Mouse (Mus musculus): ENCODE results near the gene Zkscan3.

The Zkscan3 gene

DNA sequence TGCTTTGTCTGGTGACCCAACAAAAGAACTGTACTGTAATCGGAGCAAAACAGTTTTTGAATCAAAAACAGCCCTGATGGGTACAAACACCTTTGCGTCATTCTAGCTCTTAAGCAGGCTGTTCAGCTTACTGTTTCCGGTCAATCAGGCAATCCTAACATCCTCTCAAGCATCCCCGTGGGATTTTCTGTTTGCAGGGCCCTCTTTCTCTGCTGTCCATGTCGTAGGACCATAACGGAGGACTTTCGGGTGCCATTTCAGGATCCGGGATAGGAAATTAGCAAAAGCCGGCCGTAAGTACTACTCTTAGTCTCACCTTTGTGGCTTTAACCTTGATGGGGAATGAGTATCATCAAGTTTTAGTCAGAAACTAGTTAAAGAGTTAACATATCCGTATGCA, 4.8 kb upstream of the Zkscan3 start:
- ChIA-PET POLR2A (interaction anchor here in 2 of 4 experiments (1.0 to 2.5 kb wide), 6 partner anchors 8 to 124 kb away, joined by 3 to 14 read pairs (median 4); partner anchors contain the start of genes Zkscan8 (in 1 of the 2) and Zscan12 (in 1 of the 2)), CTCF (interaction anchor here in 1 of 4 experiments (0.6 kb wide), 1 partner anchor 40 kb away, joined by 3 read pairs; no protein-coding TSS in a partner anchor)

DNA sequence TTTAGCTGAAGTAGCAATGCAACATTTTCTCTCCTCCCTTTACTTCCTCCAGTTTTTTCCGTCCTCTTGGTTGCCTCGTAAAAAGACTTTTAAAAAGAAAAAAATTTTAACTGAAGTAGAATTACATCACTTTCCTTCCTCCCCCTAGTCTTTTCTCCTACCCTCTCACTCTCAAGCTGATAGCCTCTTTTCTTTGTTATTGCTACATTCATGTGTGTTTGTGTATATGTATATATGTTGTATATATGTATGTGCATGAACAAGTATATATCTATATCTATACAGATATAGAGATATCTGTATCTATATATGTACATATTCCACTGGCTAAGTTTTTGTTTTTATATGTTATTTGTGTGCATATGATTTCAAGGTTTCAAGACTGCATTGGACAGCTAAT, 293 bp upstream of the Zkscan3 start:
- POLR2A ChIA-PET, result interaction anchor here in 3 of 4 experiments (0.5 to 3.1 kb wide), 9 partner anchors 9 to 388 kb away, joined by 3 to 16 read pairs (median 5); partner anchors contain the start of genes Zscan12 (in 3 of the 3) and Pgbd1 (in 1 of the 3)
- CTCF ChIA-PET, result no interaction called here

DNA sequence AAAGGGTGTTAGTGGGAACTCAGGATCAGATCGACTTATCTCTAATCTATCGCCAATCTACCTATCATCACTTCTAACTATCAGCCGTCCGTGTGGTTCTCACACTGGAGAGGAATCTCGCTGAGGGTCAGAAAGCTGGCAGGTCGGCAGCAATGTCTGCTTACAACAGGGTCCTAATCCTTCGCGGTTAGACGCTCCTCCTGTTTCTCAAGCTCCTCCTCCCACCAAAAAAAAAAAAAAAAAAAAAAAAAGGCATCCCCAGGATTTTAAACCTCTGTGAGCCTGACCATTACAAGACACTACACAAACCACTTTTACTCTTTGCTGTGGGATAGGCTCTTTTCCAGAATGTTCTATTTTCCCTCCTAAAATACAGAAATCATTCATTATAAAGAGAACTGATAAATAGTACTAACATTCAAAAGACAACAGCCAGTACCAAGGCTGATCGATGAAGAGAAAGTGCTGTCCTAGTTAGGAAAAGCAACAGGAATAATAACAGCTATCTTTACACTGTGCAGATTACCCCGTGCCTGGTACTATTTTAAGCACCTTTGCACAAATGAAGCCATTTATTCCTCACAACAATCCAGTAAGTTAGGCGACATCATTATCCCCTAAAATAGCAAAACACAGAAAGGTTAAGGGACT, 794 bp downstream of the Zkscan3 start:
- ChIA-PET CTCF (interaction anchor here in 3 of 4 experiments (0.6 kb wide), 5 partner anchors 39 to 646 kb away, joined by 3 to 6 read pairs (median 4); partner anchors contain the start of gene Zscan12 (in 1 of the 3)), POLR2A (interaction anchor here (0.6 to 3.1 kb wide), 37 partner anchors 9 to 389 kb away, joined by 3 to 16 read pairs (median 4); partner anchors contain the start of genes Zkscan8 (in 3 of the 4), Zscan12 (in 3 of the 4), Zscan26 (in 3 of the 4) and Hist1h2ak (in 1 of the 4))

DNA sequence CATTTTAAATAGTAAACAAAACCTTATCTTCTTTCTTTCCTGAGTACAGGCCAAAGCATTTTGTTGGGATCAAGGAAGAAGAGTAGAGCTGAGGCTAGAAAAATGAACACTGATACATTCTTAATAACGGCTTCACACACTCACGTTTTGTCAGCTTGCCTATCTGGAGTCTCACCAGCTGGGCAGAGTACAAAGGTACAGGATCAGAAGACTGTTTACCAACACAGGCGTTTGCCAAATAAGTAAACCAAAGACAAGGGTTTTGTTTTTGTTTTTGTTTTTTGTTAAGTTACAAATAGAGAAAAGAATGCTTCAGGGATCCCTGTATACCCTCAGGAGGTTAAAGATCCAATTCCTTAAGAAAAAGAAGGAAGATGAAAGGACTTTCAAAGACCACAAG, 1.4 kb downstream of the Zkscan3 start:
- POLR2A ChIA-PET, result interaction anchor here (0.6 to 3.1 kb wide), 29 partner anchors 8 to 390 kb away, joined by 3 to 16 read pairs (median 4); partner anchors contain the start of genes Zkscan8 (in 3 of the 4), Zscan12 (in 3 of the 4), Zscan26 (in 2 of the 4) and Hist1h2ak (in 1 of the 4)
- CTCF ChIA-PET, result interaction anchor here in 3 of 4 experiments (0.6 kb wide), 5 partner anchors 39 to 645 kb away, joined by 3 to 6 read pairs (median 4); partner anchors contain the start of gene Zscan12 (in 1 of the 3)

DNA sequence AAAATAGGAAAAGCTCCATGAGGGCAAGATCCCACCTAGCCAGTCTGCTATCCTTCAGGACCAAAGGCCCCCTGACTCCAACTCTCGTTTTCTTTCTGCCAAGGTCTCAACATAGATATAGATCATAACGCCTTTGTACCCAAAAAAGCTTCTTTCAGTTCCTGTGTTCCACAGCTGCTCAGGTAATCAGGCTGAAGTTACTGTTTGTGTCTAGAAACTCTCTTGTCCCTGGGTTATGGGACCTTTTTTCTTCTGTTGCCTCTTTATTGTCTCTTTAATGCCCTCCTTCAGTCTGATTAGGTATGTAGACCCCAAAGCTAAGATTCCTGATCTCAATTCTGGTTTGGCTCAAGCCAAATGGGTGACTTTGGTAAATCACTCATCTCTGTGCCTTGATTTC, 5.1 kb downstream of the Zkscan3 start:
- POLR2A ChIA-PET, result interaction anchor here in 2 of 4 experiments (1.2 to 3.3 kb wide), 7 partner anchors 9 to 42 kb away, joined by 3 to 14 read pairs (median 6); partner anchors contain the start of gene Zscan12 (in 1 of the 2)
- CTCF ChIA-PET, result interaction anchor here in 1 of 4 experiments (0.5 kb wide), 1 partner anchor 119 kb away, joined by 6 read pairs; no protein-coding TSS in a partner anchor

DNA sequence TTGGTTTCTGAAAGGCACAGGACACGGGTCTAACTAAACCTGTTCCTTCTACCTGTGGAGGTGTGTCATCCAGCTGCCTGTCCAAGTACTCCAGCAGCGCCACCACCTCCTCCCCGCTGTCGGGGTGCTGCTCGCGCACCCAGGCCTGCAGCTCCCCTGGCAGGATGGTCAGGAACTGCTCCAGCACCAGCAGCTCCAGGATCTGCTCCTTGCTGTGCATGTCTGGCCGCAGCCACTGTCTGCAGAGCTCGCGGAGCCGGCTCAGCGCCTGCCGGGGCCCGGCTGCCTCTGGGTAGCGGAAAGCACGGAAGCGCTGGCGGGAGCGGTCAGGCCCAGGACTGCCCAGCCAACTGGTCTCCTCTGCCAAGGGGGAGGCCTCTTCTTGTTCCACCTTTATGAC, 6.5 kb downstream of the Zkscan3 start:
- POLR2A ChIA-PET, result interaction anchor here in 1 of 4 experiments (0.9 to 1.4 kb wide), 4 partner anchors 11 to 44 kb away, joined by 3 to 4 read pairs (median 3); no protein-coding TSS in a partner anchor
- CTCF ChIA-PET, result interaction anchor here in 1 of 4 experiments (0.5 kb wide), 1 partner anchor 1104 kb away, joined by 3 read pairs; no protein-coding TSS in a partner anchor

DNA sequence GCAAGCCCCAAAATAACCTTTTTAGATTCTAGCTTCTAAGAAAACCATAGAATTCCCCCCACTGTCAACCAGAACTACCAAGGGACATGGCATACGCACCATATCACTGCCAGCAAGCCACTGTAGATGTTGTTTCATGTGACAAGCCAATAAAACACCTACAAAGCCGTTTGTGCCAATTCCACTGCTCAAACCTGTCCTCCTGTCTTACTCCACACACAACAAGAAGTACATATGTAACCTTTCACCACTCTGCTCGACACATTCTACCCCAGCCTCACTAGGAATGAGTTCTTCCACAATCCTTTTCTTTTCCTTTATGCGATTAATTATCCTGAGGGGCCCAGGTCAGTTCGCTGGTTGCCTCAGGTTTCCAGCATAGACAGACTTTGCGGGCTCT, 6.9 kb downstream of the Zkscan3 start:
- POLR2A ChIA-PET, result interaction anchor here in 2 of 4 experiments (0.6 to 1.4 kb wide), 2 partner anchors 19 to 146 kb away, joined by 3 to 5 read pairs; no protein-coding TSS in a partner anchor

DNA sequence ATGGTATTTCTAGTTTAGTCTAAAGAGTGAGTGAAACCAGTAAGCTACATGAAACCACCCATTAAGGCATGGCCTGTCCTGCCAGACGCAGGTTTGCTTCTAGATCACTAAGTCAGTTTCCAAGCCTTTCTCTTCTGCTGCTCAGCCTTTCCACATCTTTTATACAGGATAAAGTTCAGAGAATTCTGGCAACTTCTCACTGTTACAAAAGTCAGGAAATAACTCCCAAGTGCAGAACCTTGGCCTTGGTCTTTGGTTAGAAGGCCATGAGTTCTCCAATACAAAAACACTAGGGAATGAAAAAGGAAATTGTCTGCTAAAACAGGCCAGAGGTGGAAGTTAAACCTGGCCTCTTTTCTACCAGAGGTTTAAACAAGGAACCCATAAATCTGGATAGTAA, 7.3 kb downstream of the Zkscan3 start:
- CTCF ChIA-PET, result no interaction called here
- POLR2A ChIA-PET, result interaction anchor here in 2 of 4 experiments (0.5 to 1.1 kb wide), 3 partner anchors 11 to 968 kb away, joined by 3 to 5 read pairs (median 4); no protein-coding TSS in a partner anchor

More for the DNA sequence above, 6.9 kb downstream of the Zkscan3 start:
- CTCF ChIA-PET, result interaction anchor here in 1 of 4 experiments (0.5 kb wide), 1 partner anchor 1104 kb away, joined by 3 read pairs; no protein-coding TSS in a partner anchor

DNA sequence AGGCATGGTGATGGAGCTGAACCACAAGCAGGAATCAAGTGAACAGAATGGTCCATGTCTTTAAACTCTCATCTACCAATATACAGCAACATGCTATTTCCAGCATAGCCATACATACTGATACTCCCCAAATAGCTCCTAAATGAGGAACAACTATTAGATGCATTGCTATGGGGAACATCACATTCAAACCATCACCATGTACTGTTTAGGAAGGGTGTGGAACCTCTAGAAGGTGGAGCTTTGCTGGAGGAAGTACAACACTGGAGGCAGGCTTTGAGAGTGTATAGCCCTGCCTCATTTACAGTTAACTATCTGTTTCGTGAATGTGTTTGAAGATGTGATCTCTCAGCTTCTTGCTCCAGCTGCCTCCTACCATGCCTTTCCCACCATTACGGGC, 24.8 kb downstream of the Zkscan3 start:
- POLR2A ChIA-PET, result no interaction called here
- CTCF ChIA-PET, result interaction anchor here in 1 of 4 experiments (0.6 kb wide), 1 partner anchor 56 kb away, joined by 4 read pairs; no protein-coding TSS in a partner anchor

DNA sequence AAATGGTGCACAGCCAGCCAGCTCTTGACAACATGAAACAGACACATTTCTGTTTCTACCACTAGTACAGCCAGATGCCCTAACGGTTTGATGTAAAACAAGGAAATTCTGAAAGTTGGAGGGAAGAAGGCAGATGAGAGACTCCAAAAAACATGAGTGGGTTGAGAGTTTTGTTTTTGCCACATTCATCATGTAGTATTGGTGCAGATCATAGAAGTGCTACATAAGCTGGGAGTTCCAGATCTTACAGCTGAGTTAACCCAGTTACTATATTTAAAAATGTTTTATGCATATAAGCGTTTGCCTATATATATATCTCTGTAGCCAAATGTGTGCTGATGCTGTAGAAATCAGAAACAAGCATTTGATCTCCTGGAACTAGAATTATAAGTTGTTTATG, 29.9 kb downstream of the Zkscan3 start:
- CTCF ChIA-PET, result no interaction called here
- POLR2A ChIA-PET, result interaction anchor here in 1 of 4 experiments (0.6 to 2.0 kb wide), 2 partner anchors 10 to 29 kb away, joined by 3 to 9 read pairs; partner anchors contain the start of gene Zscan12

DNA sequence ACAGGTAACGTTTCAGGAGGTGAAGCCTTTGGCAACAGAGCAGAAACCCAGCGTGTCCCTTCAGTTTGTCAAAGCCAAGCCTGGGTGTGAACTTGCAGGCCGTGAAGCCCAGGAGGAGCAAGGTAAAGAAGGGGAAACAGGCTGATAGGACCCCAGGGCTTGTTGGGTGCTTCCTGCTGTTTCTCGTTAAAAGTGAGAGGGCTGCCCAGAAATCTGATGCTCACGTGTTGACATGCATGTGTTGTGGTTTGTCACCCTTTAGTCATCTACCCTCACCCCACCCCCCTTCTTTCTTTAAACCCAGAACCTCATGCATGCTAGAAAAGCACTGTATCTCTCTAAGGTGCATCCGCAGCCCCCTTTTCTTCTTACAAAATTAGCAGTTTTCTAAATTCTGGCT, 35.9 kb downstream of the Zkscan3 start:
- POLR2A ChIA-PET, result no interaction called here
- CTCF ChIA-PET, result no interaction called here

DNA sequence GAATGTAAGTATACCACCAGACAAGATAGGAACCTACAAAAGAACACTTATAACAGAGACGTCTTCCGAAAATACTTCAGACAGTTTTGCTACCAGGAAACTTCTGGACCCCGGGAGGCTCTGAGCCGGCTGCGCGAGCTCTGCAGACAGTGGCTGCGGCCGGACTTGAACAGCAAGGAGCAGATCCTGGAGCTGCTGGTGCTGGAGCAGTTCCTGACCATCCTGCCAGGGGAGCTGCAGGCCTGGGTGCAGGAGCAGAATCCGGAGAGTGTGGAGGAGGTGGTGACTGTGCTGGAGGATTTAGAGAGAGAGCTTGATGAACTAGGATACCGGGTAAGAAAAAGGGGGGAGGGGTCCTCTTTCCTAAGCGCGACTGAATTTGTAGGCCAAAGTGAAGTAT, 38.8 kb downstream of the Zkscan3 start:
- CTCF ChIA-PET, result no interaction called here
- POLR2A ChIA-PET, result interaction anchor here (0.6 to 4.4 kb wide), 13 partner anchors 9 to 364 kb away, joined by 3 to 17 read pairs (median 4); partner anchors contain the start of genes Zkscan8 (in 2 of the 4), Hist1h2ai (in 1 of the 4), Hist1h2bl (in 1 of the 4) and Hist1h3h (in 1 of the 4)

DNA sequence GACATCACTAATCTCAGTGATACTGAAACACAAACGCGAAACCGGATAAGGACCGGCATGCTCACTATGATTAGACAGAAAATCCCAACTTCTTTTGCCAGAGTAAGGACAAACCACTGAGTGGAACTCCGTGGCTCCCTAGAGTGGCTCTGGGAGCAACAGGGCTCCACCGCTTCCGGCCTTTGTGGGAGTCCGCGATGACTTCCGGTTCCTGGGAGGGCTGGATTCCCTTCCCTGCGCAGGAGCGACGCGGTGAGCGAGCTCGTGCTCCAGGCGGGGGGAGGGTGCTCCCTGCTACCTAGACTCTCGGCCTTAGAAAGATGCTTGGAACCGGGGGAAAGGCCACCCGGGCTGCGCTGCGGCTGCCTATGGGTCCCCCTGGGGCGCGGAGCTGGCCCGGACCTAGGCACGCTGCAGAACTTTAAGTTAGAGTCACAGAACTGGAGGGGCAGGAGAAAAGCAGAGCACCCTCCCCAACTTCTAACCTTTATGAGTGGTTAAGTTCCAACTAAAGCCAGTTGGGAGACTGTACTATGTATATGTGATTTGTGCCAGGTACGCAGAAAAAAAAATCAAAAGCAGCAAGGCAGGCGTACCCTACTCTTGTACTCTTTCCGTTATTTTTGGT, 39.8 kb downstream of the Zkscan3 start, which contains the start of gene Zscan12:
Gene Zscan12, plus strand, starts transcription at position 200 of the 628 bp plus-strand sequence.
- ChIA-PET CTCF (interaction anchor here in 1 of 4 experiments (0.6 kb wide), 1 partner anchor 39 kb away, joined by 3 read pairs; no protein-coding TSS in a partner anchor), POLR2A (interaction anchor here (0.6 to 4.4 kb wide), 23 partner anchors 10 to 424 kb away, joined by 3 to 17 read pairs (median 6); partner anchors contain the start of genes Zkscan3 (in 3 of the 4), Zkscan8 (in 3 of the 4), Hist1h3h (in 2 of the 4) and Hist1h2an (in 1 of the 4))

DNA sequence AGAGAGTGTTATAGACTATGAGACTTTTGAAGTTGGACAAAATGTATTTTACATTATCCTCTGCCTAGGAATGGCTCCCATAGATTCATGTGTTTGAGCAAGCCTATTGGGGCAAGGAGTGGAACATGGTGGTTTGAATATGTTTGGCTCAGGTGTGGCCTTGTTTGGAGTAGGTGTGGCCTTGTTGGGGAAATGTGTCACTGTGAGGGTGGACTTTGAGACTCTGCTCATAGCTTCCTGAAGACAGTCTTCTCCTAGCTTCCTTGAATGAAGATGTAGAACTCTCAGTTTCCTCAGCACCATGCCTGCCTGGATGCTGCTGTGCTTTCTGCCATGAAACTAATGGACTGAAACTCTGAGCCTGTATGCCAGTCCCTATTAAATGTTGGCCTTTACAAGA, 52.0 kb downstream of the Zkscan3 start:
- CTCF ChIA-PET, result no interaction called here
- POLR2A ChIA-PET, result no interaction called here

DNA sequence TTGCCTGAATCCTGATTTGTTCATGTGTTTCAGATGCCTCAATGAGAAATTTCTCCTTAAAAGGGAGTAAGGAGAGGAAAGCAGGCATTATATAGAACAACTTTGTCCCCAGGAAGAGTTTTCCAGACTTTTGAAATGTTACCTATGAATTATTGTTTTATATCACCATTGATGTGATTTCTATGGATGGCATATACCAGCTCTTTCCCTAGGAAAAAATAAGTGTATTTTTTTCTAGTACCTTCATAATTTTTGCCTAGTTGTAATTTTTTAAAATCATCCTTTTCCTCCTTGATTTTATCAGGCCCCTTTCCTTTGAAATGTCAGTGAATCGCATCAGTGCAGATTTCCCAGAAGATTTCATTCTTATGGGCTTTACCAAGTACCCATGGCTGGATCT, 55.9 kb downstream of the Zkscan3 start, which contains the start of gene Olfr1367:
Gene Olfr1367, plus strand, starts transcription at position 301 of the 400 bp plus-strand sequence.
- CTCF ChIA-PET, result interaction anchor here in 1 of 4 experiments (0.6 kb wide), 1 partner anchor 188 kb away, joined by 3 read pairs; no protein-coding TSS in a partner anchor
- POLR2A ChIA-PET, result interaction anchor here in 1 of 4 experiments (0.7 kb wide), 1 partner anchor 31 kb away, joined by 3 read pairs; no protein-coding TSS in a partner anchor

Data from embryonic stem cell, embryonic (primary cell).